Mouse (Mus musculus): Measurements from ENCODE around the gene Abhd10.
A peak's percentile ranks its signal among the peaks of the same experiment; 100 is the strongest.

Gene Abhd10

GRCm38 (mm10) chr16:45724742-45725102, 18.0 kb downstream of the Abhd10 start:
- no peak for DNase-seq (ENCODE audit: low spot score in 2 of 2)

DNA sequence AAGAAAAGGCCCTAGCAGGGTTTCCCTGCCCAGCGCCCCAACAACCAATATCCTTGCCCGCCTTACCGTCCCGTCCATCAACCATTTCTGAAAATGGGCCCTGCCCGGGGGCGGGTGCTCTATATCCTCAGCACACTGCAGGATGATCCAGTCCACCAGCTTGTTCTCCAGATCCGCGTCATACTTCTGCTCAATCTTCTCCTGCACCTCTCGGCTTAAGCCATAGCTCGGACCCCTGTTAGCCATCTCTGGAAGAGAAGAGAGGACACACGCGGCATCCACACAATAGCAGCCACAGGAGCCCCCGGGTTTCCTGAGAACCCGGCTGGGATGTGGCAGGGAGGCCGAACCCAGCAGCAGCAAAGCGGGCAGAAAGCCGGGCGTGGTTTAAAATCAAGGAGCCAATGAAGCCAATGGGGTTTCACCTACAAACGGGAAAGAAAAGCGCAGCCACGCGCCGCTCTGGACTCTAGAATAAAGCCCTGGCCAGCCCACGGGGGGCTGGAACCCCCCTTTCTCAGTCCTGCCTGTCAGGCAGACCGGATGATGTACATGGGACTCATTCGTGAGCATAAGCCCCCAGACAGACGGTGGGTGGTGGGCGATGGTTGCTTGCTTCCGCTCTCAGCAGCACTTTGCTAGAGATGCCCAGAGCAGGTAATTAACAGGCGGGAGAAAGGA, 18.6 kb downstream of the Abhd10 start, which contains the start of gene Tagln3:
Tagln3 (minus strand) TSS at position 548 of the 681 bp plus-strand sequence.
- no peak for DNase-seq (ENCODE audit: low spot score in 2 of 2)

GRCm38 (mm10) chr16:45723172-45723901, 19.4 kb downstream of the Abhd10 start:
- no peak for DNase-seq (ENCODE audit: low spot score in 2 of 2)

DNA sequence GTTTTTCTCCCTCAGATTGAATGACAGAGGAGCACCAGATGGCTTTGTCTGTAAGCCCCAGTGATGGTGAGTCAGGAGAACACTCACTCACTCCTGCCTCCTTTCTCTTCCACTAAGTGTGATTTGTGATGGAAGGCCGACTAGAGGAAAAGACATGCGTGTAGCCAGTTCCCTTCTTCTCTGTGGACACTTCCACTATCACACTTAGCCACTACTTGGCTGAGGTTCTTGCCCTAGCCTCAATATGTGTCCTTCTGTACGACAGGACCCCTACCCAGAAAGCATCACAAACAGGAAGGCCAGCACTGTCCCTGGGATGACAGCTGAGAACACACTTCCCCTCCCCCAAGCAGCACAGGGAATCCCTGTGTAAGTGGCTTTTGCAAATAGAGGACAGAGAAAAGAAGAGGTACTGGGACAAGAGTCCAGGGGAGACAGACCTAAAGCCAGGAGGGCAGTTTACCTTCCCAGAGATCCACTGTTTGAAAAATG, 20.2 kb downstream of the Abhd10 start:
- DNase-seq (ENCODE audit: low spot score in 2 of 2) = no peak

- DNase-seq (ENCODE audit: low spot score in 2 of 2) = no peak
These were observed 22.6 kb downstream of the Abhd10 start for GRCm38 (mm10) chr16:45720022-45720630.

DNA sequence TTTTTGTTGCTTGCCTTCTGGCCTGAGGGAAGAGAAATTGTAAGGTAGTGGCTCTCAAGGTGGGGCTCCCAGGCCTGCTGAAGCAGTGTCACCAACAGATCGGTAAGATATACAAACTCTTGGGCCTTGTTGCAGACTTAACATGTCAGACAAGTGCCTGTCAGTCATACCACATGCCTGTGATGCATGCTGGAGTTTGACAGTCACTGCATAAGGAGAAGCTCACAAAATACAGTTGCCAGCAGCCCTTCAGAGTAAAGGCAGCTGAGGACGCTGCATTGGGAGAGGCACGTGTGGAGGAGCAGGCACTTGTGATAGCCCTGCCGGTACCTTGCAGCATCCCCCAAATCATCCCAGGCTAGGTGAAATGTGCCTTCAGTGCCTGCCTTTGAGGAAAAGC, 24.5 kb downstream of the Abhd10 start:
- no peak for DNase-seq (ENCODE audit: low spot score in 2 of 2)

GRCm38 (mm10) chr16:45714489-45715150, 28.1 kb downstream of the Abhd10 start:
- DNase-seq (ENCODE audit: low spot score in 2 of 2) = no peak

DNA sequence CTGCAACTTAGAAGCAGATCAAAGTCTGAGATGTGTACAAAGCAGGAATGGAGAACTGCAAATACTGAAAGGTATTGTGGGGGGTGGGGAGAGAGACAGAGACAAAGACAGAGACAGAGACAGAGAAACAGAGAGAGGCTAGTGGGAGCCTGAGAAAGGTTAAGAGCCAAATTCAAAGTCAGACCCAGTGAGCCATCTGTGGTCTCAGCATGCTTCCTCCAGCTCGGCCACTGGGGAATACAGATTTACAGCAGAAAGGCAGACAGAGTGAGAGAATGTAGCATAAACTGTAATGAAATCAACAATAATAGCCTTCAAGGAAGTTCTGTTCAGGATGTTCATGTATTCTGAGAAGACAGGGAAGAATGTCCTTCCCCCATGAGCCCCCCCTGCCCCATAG, 28.9 kb downstream of the Abhd10 start:
- no peak for DNase-seq (ENCODE audit: low spot score in 2 of 2)

DNA sequence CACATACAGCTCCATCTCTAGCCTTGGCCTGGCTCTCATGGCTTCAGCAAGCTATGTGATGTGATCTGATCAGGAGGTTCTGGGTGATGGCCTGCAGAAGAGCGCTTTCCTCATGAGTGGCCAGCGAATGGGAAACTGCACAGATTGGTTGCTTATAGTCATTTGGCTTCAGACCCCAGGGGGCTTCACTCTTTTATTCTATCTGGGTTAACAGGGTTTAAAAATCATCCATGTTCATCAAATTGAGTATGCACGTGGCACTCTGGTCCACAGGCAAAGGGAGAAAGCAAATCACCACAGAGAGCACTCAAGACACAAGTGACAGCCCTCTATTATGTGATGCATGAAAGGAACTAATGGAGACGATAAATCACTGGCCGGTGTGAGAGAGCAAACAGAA, 29.5 kb downstream of the Abhd10 start:
- DNase-seq (ENCODE audit: low spot score in 2 of 2) = no peak

DNA sequence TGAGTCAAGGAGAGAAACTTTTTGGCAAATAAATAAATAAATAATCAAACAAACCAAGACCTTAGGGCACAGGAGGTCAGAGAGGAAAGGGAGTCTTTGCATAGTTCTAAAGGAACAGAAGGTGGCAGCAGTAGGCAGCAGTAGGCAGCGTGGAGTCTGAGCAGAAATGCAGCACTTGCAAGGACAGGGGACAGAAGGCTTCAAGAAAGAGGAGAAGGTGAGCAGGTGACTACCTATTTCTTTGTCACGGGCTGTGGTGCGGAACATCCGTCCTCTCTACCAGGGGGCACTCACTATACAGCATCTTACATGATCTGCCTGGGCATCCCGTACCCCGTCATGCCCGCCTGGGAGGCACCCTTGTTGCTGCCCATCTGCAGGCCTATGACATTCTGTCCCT, 31.5 kb downstream of the Abhd10 start:
- no peak for DNase-seq (ENCODE audit: low spot score in 2 of 2)

DNA sequence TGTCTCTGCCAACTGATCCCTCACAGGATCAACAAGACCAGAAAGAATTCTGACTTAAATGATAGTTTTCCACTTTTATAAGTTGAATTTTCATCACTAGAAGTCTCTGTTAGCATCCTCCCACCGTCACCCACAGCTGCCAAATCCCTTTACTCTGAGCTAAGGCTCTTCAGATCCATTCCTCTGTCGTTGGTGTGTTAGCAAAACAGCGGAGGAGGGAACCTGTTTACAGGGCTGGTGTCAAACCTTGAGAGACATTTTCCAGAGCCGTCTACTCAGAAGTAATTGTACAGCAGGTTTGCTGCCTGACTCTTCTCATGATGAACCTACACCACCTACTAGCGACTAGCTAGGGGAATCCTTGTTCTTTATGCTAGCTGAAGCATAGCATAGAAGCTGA, 43.5 kb downstream of the Abhd10 start:
- DNase-seq (ENCODE audit: low spot score in 2 of 2) = no peak

DNA sequence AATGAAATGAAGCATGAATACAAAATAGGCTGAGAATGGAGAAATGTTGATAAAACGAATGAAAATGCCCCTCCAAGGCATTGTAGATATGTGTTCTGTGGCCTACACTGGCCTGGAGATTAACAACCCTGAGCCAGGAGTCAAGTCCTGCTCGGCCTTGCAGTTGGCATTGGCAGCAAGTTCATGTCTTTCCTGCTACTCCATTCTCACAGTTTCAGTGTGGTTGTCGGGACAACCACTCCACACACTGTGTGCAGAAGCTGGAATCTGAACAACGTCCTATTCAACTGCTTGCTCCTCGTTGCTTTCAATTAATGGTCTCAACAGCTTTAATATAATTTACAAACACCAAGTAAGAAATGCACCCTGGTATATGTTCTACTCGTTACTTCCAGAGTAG, 44.8 kb downstream of the Abhd10 start:
- DNase-seq (ENCODE audit: low spot score in 2 of 2) = no peak

DNA sequence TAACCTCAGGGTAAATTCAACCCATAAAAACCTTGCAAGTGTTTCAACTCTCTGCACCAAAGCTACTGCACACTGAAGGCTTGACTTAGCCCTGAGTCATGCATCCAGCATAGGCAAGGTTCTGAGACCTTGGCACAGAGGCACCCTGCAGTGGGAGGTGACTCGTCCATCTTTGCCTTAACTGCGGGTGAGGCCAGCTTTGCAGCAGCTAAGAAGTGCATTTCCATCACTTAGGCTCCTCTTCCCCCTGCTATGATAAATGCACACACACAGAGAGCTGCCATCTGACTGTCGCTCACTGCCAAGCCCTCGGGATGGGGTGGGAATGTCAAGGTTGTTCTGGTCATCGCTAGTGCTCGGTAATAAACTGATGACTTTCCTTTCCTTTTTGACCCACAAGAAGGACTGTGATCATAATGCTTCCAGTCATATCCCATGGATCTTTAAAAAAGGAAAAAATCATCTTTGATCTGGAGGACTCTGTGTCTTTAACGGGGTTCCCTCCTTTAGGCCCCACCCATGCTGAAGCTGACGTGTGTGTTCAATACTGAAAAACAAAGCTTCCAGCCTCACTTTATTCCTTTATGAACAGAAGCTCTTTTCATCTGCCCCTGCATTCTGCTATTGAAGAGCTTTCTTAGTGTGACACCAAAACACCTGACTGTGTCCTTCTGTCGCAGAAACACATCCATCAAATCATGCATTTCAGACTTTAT, 47.2 kb downstream of the Abhd10 start:
- DNase-seq (ENCODE audit: low spot score in 2 of 2) = no peak

GRCm38 (mm10) chr16:45693558-45693957, 49.2 kb downstream of the Abhd10 start, which contains the start of gene Tmprss7:
TSS of gene Tmprss7 (minus strand) at chr16:45693658.
- no peak for DNase-seq (ENCODE audit: low spot score in 2 of 2)

GRCm38 (mm10) chr16:45692851-45693250, 49.9 kb downstream of the Abhd10 start:
- no peak for DNase-seq (ENCODE audit: low spot score in 2 of 2)

GRCm38 (mm10) chr16:45690178-45690577, 52.6 kb downstream of the Abhd10 start:
- no peak for DNase-seq (ENCODE audit: low spot score in 2 of 2)

GRCm38 (mm10) chr16:45686833-45687232, 55.9 kb downstream of the Abhd10 start:
- no peak for DNase-seq (ENCODE audit: low spot score in 2 of 2)

DNA sequence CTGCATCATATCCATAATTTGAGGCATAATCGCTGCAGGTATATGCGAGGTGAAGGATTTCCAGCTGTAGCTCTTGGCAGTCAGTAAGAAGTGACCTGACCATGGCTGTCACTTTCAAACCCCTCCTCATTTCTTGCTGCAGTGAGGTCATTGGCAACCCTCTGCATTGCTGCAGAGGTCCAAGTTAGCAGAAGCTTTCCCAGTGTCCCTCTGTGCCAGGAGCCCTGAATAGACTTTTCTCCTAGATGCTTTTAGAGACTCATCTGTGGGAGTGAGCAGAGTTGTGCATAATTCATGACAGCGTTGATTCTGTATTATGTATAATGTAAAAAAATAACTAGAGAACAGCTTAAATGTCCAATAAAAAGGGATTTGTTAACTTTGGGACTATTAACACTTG, 57.5 kb downstream of the Abhd10 start:
- no peak for DNase-seq (ENCODE audit: low spot score in 2 of 2)

DNA sequence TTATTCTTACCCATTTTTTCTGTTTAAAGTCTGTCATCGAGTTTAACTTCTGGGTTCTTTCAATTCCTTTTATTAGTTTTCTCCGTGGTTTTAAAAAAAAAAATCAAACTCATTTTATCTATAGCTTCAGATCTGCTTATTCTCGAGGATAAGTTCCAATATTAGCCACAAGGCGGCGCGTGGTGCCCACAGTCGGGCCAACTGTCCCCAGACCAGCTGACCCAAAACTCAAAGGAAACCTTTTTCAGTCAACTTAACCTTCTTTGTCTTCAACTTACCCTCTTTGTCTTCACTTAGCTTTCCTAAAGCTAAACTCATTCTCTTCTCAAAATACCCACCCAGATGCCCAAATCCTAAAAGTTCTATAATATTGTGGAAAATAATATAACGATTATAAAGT, 57.9 kb downstream of the Abhd10 start:
- peak; percentile 30 to 78 for DNase-seq (ENCODE audit: low spot score in 2 of 2)
